Mouse (Mus musculus) Patski (cell line): ENCODE results near the gene Gm8011. TPM values are rescaled to one million over a fixed set of nuclear protein-coding genes. Genes with fewer than 3 reads are reported as not detected.
"Not testable (repeated sequence)": the region's sequence is repeated elsewhere in the genome, so short reads cannot be mapped to it uniquely, and the experiment has no call there.

Source experiments
- ATAC-seq: fragments of 100-300 bp; one replicate; pipeline ENCODE4 v1.8.0; 2021
- CTCF ChIA-PET: fragments of 350-600 bp; sonication (Branson Sonifier 250); formaldehyde crosslinking; loops from one replicate; lab custom pipeline; 2022; ENCODE audit warnings: inconsistent platforms; lab: Charles Lee
- POLR2A ChIA-PET: fragments of 350-600 bp; sonication (Branson Sonifier 250); formaldehyde crosslinking; loops from one replicate; lab custom pipeline; 2022; ENCODE audit warnings: antibody characterized with exemption, inconsistent platforms; lab: Charles Lee
- DNase-seq: peaks from one replicate; pipeline ENCODE4 v3.0.0-alpha.2; 2011; ENCODE audit warnings: low read depth, low spot score
- H3K27me3 ChIP-seq: fragments of 371-371 bp; one replicate; pipeline ENCODE4 v1.5.1; 2021
- in situ Hi-C: fragments of 300-500 bp; cut with MboI; formaldehyde crosslinking; loops from 3 replicates; pipeline ENCODE4 v1.11.1; 2018; ENCODE audit warnings: low pct_unique_long_range_greater_than_20kb, mixed read lengths
- polyA plus RNA-seq: library from polyadenylated mRNA; unstranded; gene quantifications from one replicate; pipeline ENCODE4 v1.2.3, GENCODE M21; 2021

Gene Gm8011
- polyA plus RNA-seq: not detected

- H3K27me3 ChIP-seq, in situ Hi-C loops, DNase-seq, ATAC-seq, CTCF ChIA-PET, POLR2A ChIA-PET: not testable (repeated sequence)
Measured at GRCm38 (mm10) chr14:42463581-42463980, at the start of gene Gm8011. Gm8011 (plus strand) TSS chr14:42463881.

GRCm38 (mm10) chr14:42439573-42439972 lies 24.1 kb upstream of the Gm8011 start, which contains the start of gene Gm8005:
Gm8005 (minus strand) TSS chr14:42439673.
- CTCF ChIA-PET, ATAC-seq, in situ Hi-C loops, POLR2A ChIA-PET, DNase-seq, H3K27me3 ChIP-seq: not testable (repeated sequence)

GRCm38 (mm10) chr14:42502249-42502648 lies 38.6 kb downstream of the Gm8011 start, which contains the start of gene Gm8020:
Gm8020 (minus strand) TSS chr14:42502349.
- DNase-seq, ATAC-seq, POLR2A ChIA-PET, CTCF ChIA-PET, in situ Hi-C loops, H3K27me3 ChIP-seq: not testable (repeated sequence)

Other genes starting within 250 kb of the Gm8011 start
- gene Gm17026, start 203.8 kb upstream of the Gm8011 start, polyA plus RNA-seq: not detected
- gene Gm9611, start 166.5 kb upstream of the Gm8011 start, polyA plus RNA-seq: not detected
- not detected for gene Gm7995, start 153.7 kb upstream of the Gm8011 start, polyA plus RNA-seq
- gene Gm8005, start 24.2 kb upstream of the Gm8011 start, polyA plus RNA-seq: not detected
- gene Gm8020, start 38.5 kb downstream of the Gm8011 start, polyA plus RNA-seq: not detected
- gene Gm8024, start 60.4 kb downstream of the Gm8011 start, polyA plus RNA-seq: not detected
- not detected for gene Gm17124, start 136.0 kb downstream of the Gm8011 start, polyA plus RNA-seq
- not detected for gene Gm3633, start 178.0 kb downstream of the Gm8011 start, polyA plus RNA-seq
- not detected for gene Gm10378, start 192.1 kb downstream of the Gm8011 start, polyA plus RNA-seq